Mouse (Mus musculus) right cerebral cortex, postnatal 10 days (tissue): ENCODE results near the gene Prss38.
"Not testable (repeated sequence)": the region's sequence is repeated elsewhere in the genome, so short reads cannot be mapped to it uniquely, and the experiment has no call there.

Source experiments
- DNase-seq, 2 experiments: peaks; one replicate each; pipeline ENCODE4 v3.0.0; 2021; ENCODE audit warnings: low spot score in 2 of 2

Gene Prss38

GRCm38 (mm10) chr11:59369848-59370247, 5.6 kb downstream of the Prss38 start:
- no peak for DNase-seq

- not testable (repeated sequence) for DNase-seq
Observed at GRCm38 (mm10) chr11:59367955-59368354, 7.5 kb downstream of the Prss38 start.

- DNase-seq: no peak
Observed at GRCm38 (mm10) chr11:59366633-59367032, 8.8 kb downstream of the Prss38 start.

- DNase-seq: no peak
Observed at GRCm38 (mm10) chr11:59366031-59366430, 9.4 kb downstream of the Prss38 start.

- DNase-seq: no peak
Observed at GRCm38 (mm10) chr11:59364417-59364816, 11.0 kb downstream of the Prss38 start.

- no peak for DNase-seq
Observed at GRCm38 (mm10) chr11:59364007-59364406, 11.4 kb downstream of the Prss38 start.

GRCm38 (mm10) chr11:59361291-59361690, 14.2 kb downstream of the Prss38 start:
- no peak for DNase-seq

GRCm38 (mm10) chr11:59356874-59357289, 18.6 kb downstream of the Prss38 start:
- DNase-seq: no peak

- DNase-seq: no peak
Observed at GRCm38 (mm10) chr11:59354793-59355192, 20.7 kb downstream of the Prss38 start.

GRCm38 (mm10) chr11:59350326-59350725, 25.1 kb downstream of the Prss38 start:
- DNase-seq: no peak

- no peak for DNase-seq
Observed at GRCm38 (mm10) chr11:59346166-59346910, 29.1 kb downstream of the Prss38 start.

GRCm38 (mm10) chr11:59342956-59343355, 32.5 kb downstream of the Prss38 start:
- DNase-seq: no peak

- DNase-seq: peak; percentile 64 to 85
Observed at GRCm38 (mm10) chr11:59338736-59339120, 36.7 kb downstream of the Prss38 start.

- peak; percentile 58 to 59 for DNase-seq
Observed at GRCm38 (mm10) chr11:59337955-59338735, 37.3 kb downstream of the Prss38 start.

GRCm38 (mm10) chr11:59336381-59336780, 39.1 kb downstream of the Prss38 start:
- no peak for DNase-seq

- DNase-seq: no peak
Observed at GRCm38 (mm10) chr11:59335942-59336341, 39.5 kb downstream of the Prss38 start.

GRCm38 (mm10) chr11:59335150-59335549, 40.3 kb downstream of the Prss38 start:
- no peak for DNase-seq

- DNase-seq: peak in 1 of 2 experiments; percentile 19
Observed at GRCm38 (mm10) chr11:59332938-59333337, 42.5 kb downstream of the Prss38 start.

GRCm38 (mm10) chr11:59331167-59331869, 44.1 kb downstream of the Prss38 start:
- peak in 1 of 2 experiments; percentile 32 for DNase-seq

GRCm38 (mm10) chr11:59330560-59330959, 44.9 kb downstream of the Prss38 start:
- peak; percentile 61 to 78 for DNase-seq

- DNase-seq: no peak
Observed at GRCm38 (mm10) chr11:59329616-59330015, 45.8 kb downstream of the Prss38 start.

GRCm38 (mm10) chr11:59327625-59328024, 47.8 kb downstream of the Prss38 start:
- DNase-seq: no peak
